Mouse (Mus musculus): Measurements from ENCODE around the gene Nt5c. TPM values are rescaled to one million over a fixed set of nuclear protein-coding genes. Genes with fewer than 3 reads are reported as not detected.

The Nt5c gene
- total and polyA plus RNA-seq, 3 experiments, result 99.3 to 102 TPM; not detected in 1

- DNase-seq (ENCODE audit: low read depth, low spot score), result no peak
- Histone ChIP-seq H3K79me2 (ENCODE audit: control insufficient read depth, insufficient read depth, low read length, poor library complexity) (peaks cover 6% of the 10 kb centered on the region), H3K27ac (ENCODE audit: control insufficient read depth, low read depth, low read length) (no peak overlapping the region), H3K36me3 (ENCODE audit: control insufficient read depth in 1 of 2, insufficient read depth in 2 of 2, low read length in 2 of 2) (peaks cover 2 to 5% of the 10 kb centered on the region in 2 experiments; a peak in 3 of 4 replicates), H3K27me3 (ENCODE audit: control insufficient read depth in 1 of 2, insufficient read depth in 2 of 2, low read length in 2 of 2) (no peaks in the 10 kb centered on the region), H3K9ac (ENCODE audit: control insufficient read depth, low read depth, low read length, poor library complexity, severe bottlenecking) (no peak overlapping the region), H3K9me3 (replicated peaks; ENCODE audit: insufficient read depth, low read length) (no peaks in the 10 kb centered on the region), H3K4me3 (ENCODE audit: control insufficient read depth in 1 of 2, insufficient read depth in 1 of 2, low read depth in 2 of 2, low read length in 2 of 2) (no peak overlapping the region), H3K4me1 (ENCODE audit: control insufficient read depth in 1 of 2, insufficient read depth in 2 of 2, low read length in 2 of 2) (peaks cover 0 to 6% of the 10 kb centered on the region in 2 experiments; a peak in 2 of 4 replicates)
- no peak for TF ChIP-seq MXI1 (IDR thresholded peaks at IDR 0.05; ENCODE audit: low read depth, low read length)
Observed at GRCm38 (mm10) chr11:115518693-115519092, 27.0 kb upstream of the Nt5c start.

- Histone ChIP-seq H3K27ac (ENCODE audit: control insufficient read depth, low read depth, low read length) (no peak overlapping the region), H3K4me1 (ENCODE audit: control insufficient read depth in 1 of 2, insufficient read depth in 2 of 2, low read length in 2 of 2) (peaks cover 5 to 13% of the 10 kb centered on the region in 2 experiments), H3K9me3 (replicated peaks; ENCODE audit: insufficient read depth, low read length) (no peaks in the 10 kb centered on the region), H3K27me3 (ENCODE audit: control insufficient read depth in 1 of 2, insufficient read depth in 2 of 2, low read length in 2 of 2) (no peaks in the 10 kb centered on the region), H3K79me2 (ENCODE audit: control insufficient read depth, insufficient read depth, low read length, poor library complexity) (peaks cover 23% of the 10 kb centered on the region), H3K36me3 (ENCODE audit: control insufficient read depth in 1 of 2, insufficient read depth in 2 of 2, low read length in 2 of 2) (peaks cover 0 to 9% of the 10 kb centered on the region in 2 experiments; a peak in 2 of 4 replicates), H3K9ac (ENCODE audit: control insufficient read depth, low read depth, low read length, poor library complexity, severe bottlenecking) (no peak overlapping the region), H3K4me3 (ENCODE audit: control insufficient read depth in 1 of 2, insufficient read depth in 1 of 2, low read depth in 2 of 2, low read length in 2 of 2) (no peak overlapping the region)
- no peak for DNase-seq (ENCODE audit: low read depth, low spot score)
- TF ChIP-seq POLR2AphosphoS2 (IDR thresholded peaks at IDR 0.05; ENCODE audit: low read length) (no peak), ETS1 (IDR thresholded peaks at IDR 0.05; ENCODE audit: low read depth, low read length) (no peak), CHD2 (IDR thresholded peaks at IDR 0.05; ENCODE audit: low read length) (no peak), ZKSCAN1 (IDR thresholded peaks at IDR 0.05; ENCODE audit: low read depth, low read length) (no peak), MYC (IDR thresholded peaks at IDR 0.05; ENCODE audit: low read depth, low read length) (no peak), E2F4 (IDR thresholded peaks at IDR 0.05; ENCODE audit: borderline replicate concordance, low read depth, low read length) (no peak), JUND (IDR thresholded peaks at IDR 0.05; ENCODE audit: low read depth, low read length) (no peak), POLR2A (IDR thresholded peaks at IDR 0.05; ENCODE audit: control insufficient read depth in 1 of 2, insufficient read depth in 1 of 2, low read depth in 1 of 2, low read length in 2 of 2, poor library complexity in 1 of 2) (no peak), MAFK (IDR thresholded peaks at IDR 0.05; ENCODE audit: borderline replicate concordance, low read depth, low read length) (no peak), ZC3H11A (IDR thresholded peaks at IDR 0.05; ENCODE audit: low read depth, low read length) (no peak), ELF1 (IDR thresholded peaks at IDR 0.05; ENCODE audit: low read depth, low read length) (no peak), MAZ (IDR thresholded peaks at IDR 0.05; ENCODE audit: low read depth, low read length) (no peak), USF2 (IDR thresholded peaks at IDR 0.05; ENCODE audit: borderline replicate concordance in 1 of 2, insufficient read depth in 1 of 2, low read depth in 1 of 2, low read length in 2 of 2) (no peak), MAX (IDR thresholded peaks at IDR 0.05; ENCODE audit: low read length) (no peak), RAD21 (IDR thresholded peaks at IDR 0.05; ENCODE audit: low read depth, low read length) (no peak), GABPA (IDR thresholded peaks at IDR 0.05; ENCODE audit: low read depth, low read length) (no peak), TBP (IDR thresholded peaks at IDR 0.05; ENCODE audit: low read depth, low read length) (no peak), NRF1 (IDR thresholded peaks at IDR 0.05; ENCODE audit: insufficient read depth, low read depth, low read length, poor library complexity, severe bottlenecking) (no peak)
Observed at GRCm38 (mm10) chr11:115516942-115517341, 25.3 kb upstream of the Nt5c start.

Measured in MEL (cell line).